Mouse (Mus musculus) limb, embryonic 13.5 days (tissue): ENCODE results near the gene Heyl. TPM values are rescaled to one million over a fixed set of nuclear protein-coding genes. Genes with fewer than 3 reads are reported as not detected.
A peak's percentile ranks its signal among the peaks of the same experiment; 100 is the strongest.

ENCODE experiments used
- ATAC-seq: fragments of 200-750 bp; cut with Nextera tagmentation; 2 replicates; pipeline ENCODE4 v1.8.0; 2017; ENCODE audit warnings: low read depth, moderate number of reproducible peaks, moderate TSS enrichment; ENCODE audit not compliant: low FRiP score
- H3K27ac ChIP-seq: fragments of 300-500 bp; sonication (generic); 2 replicates; pipeline ENCODE4 v1.5.1; 2015; ENCODE audit warnings: inconsistent platforms, mild to moderate bottlenecking, moderate library complexity
- H3K27me3 ChIP-seq: fragments of 300-500 bp; sonication (generic); 2 replicates; pipeline ENCODE4 v1.6.1; 2015; ENCODE audit warnings: mild to moderate bottlenecking, inconsistent platforms
- H3K36me3 ChIP-seq: fragments of 300-500 bp; sonication (generic); 2 replicates; pipeline ENCODE4 v1.6.1; 2015; ENCODE audit warnings: inconsistent platforms, mild to moderate bottlenecking, moderate library complexity
- H3K4me1 ChIP-seq: fragments of 300-500 bp; sonication (generic); 2 replicates; pipeline ENCODE4 v1.6.1; 2015; ENCODE audit warnings: inconsistent platforms
- H3K4me2 ChIP-seq: fragments of 300-500 bp; sonication (generic); replicated peaks from 2 replicates; pipeline ENCODE4 v1.6.1; 2015; ENCODE audit warnings: inconsistent platforms, mild to moderate bottlenecking, moderate library complexity
- H3K4me3 ChIP-seq: fragments of 300-500 bp; sonication (generic); 2 replicates; pipeline ENCODE4 v1.5.1; 2015; ENCODE audit warnings: moderate library complexity, mild to moderate bottlenecking, inconsistent platforms
- H3K9ac ChIP-seq: fragments of 300-500 bp; sonication (generic); 2 replicates; pipeline ENCODE4 v1.6.1; 2015; ENCODE audit warnings: mild to moderate bottlenecking, inconsistent platforms
- H3K9me3 ChIP-seq: fragments of 300-500 bp; sonication (generic); 2 replicates; pipeline ENCODE4 v1.6.1; 2016; ENCODE audit warnings: inconsistent platforms
- WGBS: fragments of 180-500 bp; shearing (Covaris S2); methylation state at CpG from one replicate; pipeline ENCODE4 v1.1.7; 2015; 5-methylcytosine and 5-hydroxymethylcytosine counted together
- polyA plus RNA-seq: library from polyadenylated mRNA; unstranded; fragments of >200 nt; fragmentation: Nextera tagmentation; extraction: Ambion mirVana; gene quantifications from 2 replicates; pipeline ENCODE4 v1.2.1, GENCODE M21; 2015

The Heyl gene
- 5.7 and 6.5 TPM in 2 replicates for polyA plus RNA-seq

GRCm38 (mm10) chr4:123233492-123234084 is at the start of gene Heyl:
TSS of gene Heyl (plus strand) at chr4:123233556.
- H3K4me2 ChIP-seq = peak within 1 kb of the TSS; percentile 84
- ATAC-seq = peak; percentile 65
- H3K9me3 ChIP-seq = no peaks in the 10 kb centered on the region
- 2% methylated on average over 52 of the region's 52 CpGs for WGBS
- H3K4me3 ChIP-seq = peak within 1 kb of the TSS; percentile 50
- peaks cover 80% of the 10 kb centered on the region for H3K27me3 ChIP-seq
- no peaks in the 10 kb centered on the region for H3K36me3 ChIP-seq
- peak within 1 kb of the TSS; percentile 62 for H3K9ac ChIP-seq
- no peak within 1 kb of the TSS for H3K27ac ChIP-seq
- peaks cover 44% of the 10 kb centered on the region for H3K4me1 ChIP-seq

- H3K27me3 ChIP-seq = peaks cover 84% of the 10 kb centered on the region
- H3K9ac ChIP-seq = no peak overlapping the region
- H3K4me2 ChIP-seq = no peak overlapping the region
- no peaks in the 10 kb centered on the region for H3K36me3 ChIP-seq
- no peaks in the 10 kb centered on the region for H3K9me3 ChIP-seq
- no peak overlapping the region for H3K27ac ChIP-seq
- no peak for ATAC-seq
- peaks cover 18% of the 10 kb centered on the region for H3K4me1 ChIP-seq
- H3K4me3 ChIP-seq = no peak overlapping the region
- WGBS = 46% methylated on average over 3 of the region's 3 CpGs
Measured at GRCm38 (mm10) chr4:123184816-123185215, 48.5 kb upstream of the Heyl start.

- H3K4me1 ChIP-seq = no peaks in the 10 kb centered on the region
- whole genome bisulfite sequencing = 84% methylated on average over 11 of the region's 11 CpGs
- no peaks in the 10 kb centered on the region for H3K9me3 ChIP-seq
- no peak for ATAC-seq
- no peak overlapping the region for H3K4me3 ChIP-seq
- no peak overlapping the region for H3K27ac ChIP-seq
- no peak overlapping the region for H3K9ac ChIP-seq
- H3K36me3 ChIP-seq = no peaks in the 10 kb centered on the region
- no peak overlapping the region for H3K4me2 ChIP-seq
- peaks cover 36% of the 10 kb centered on the region for H3K27me3 ChIP-seq
Measured at GRCm38 (mm10) chr4:123192336-123192735, 41.0 kb upstream of the Heyl start.

- Histone ChIP-seq H3K36me3 (no peaks in the 10 kb centered on the region), H3K27me3 (peaks cover 36% of the 10 kb centered on the region)
Measured at GRCm38 (mm10) chr4:123193791-123194190, 39.6 kb upstream of the Heyl start.

GRCm38 (mm10) chr4:123196695-123197094 is 36.7 kb upstream of the Heyl start:
- no peak overlapping the region for H3K4me3 ChIP-seq
- H3K9ac ChIP-seq = no peak overlapping the region
- H3K9me3 ChIP-seq = no peaks in the 10 kb centered on the region
- WGBS = 49% methylated on average over 6 of the region's 6 CpGs
- no peak for ATAC-seq
- no peaks in the 10 kb centered on the region for H3K36me3 ChIP-seq
- no peak overlapping the region for H3K27ac ChIP-seq
- H3K4me2 ChIP-seq = no peak overlapping the region
- H3K27me3 ChIP-seq = peaks cover 60% of the 10 kb centered on the region
- H3K4me1 ChIP-seq = peaks cover 11% of the 10 kb centered on the region

More at GRCm38 (mm10) chr4:123193791-123194190, 39.6 kb upstream of the Heyl start:
- Histone ChIP-seq H3K4me1 (no peaks in the 10 kb centered on the region), H3K4me2 (no peak overlapping the region), H3K9ac (no peak overlapping the region), H3K27ac (no peak overlapping the region), H3K4me3 (no peak overlapping the region), H3K9me3 (no peaks in the 10 kb centered on the region)
- ATAC-seq = no peak
- WGBS = 87% methylated on average over 11 of the region's 11 CpGs

DNA sequence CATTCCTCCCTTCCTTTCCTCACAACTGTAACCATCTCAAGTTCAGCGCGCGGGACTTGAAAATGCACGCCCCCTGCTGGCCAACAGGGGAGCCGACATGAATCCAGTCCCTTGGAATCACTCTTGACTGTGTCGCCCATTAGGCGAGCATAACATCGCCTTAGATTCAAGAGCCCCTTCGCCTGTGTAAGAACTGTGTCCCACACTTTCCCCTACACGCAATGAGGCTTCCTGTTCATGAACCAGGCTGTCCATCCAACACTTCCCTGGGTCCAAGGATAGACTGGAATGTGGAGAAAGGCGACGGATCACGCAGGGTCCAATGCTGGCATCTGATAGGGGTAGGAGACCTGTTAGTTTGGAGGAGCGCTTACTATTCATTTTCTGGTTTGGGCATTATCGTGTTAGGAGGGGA is 32.6 kb upstream of the Heyl start:
- no peak for ATAC-seq
- peak overlapping the region; percentile 77 for H3K4me2 ChIP-seq
- H3K36me3 ChIP-seq = no peaks in the 10 kb centered on the region
- peak overlapping the region; percentile 59; the same call in 1 of the 2 replicates for H3K9ac ChIP-seq
- no peaks in the 10 kb centered on the region for H3K9me3 ChIP-seq
- peaks cover 15% of the 10 kb centered on the region for H3K4me1 ChIP-seq
- WGBS = 3% methylated on average over 15 of the region's 15 CpGs
- peak overlapping the region; percentile 44 for H3K4me3 ChIP-seq
- H3K27me3 ChIP-seq = peaks cover 68% of the 10 kb centered on the region
- no peak overlapping the region for H3K27ac ChIP-seq

DNA sequence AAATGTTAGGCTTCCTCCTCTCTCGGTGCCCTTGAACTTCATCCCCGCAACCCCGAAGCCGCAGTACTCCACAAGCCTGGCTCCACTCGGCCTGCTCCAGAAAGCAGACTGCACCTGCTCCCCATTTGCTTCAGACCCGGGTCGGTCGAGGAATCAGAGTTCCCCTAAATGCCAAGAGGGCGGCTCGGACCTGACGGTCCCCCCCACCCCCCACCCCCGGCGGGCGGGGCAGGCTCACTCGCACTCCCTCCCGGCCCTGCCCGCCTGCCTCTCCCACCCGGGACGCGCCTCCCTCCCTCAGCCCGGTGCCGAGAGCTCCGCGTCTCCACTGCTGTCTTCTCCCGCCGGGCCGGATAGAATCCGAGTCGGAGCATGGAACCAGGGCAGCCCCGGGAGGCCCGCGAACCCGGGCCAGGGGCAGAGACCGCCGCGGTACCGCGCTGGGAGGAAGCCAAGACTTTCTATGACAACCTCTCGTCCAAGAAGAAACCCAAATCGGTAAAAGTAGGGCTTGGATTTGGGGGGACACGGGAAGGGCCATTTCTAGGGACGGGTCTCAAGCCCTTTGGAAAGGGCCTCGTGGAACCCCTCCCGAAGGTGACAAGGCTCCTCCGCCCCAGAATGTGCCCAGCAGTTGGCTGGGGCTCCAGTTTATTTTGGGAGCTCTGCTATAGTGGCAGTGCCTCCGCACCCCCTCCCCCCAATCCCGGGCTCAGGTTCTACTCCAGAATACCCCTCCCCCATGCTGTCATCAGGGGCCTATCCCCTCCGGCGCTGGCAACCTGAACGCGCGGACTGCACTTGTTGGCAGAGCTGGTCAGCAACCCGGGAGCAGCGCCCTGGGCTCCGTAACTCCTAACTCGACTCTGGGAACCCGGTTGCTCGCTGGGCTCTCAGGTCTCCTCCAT is 31.9 kb upstream of the Heyl start, which contains the start of gene Nt5c1a:
Gene Nt5c1a, plus strand, starts transcription at position 319 of the 908 bp plus-strand sequence.
- Histone ChIP-seq H3K27ac (no peak within 1 kb of the TSS), H3K4me3 (peak within 1 kb of the TSS; percentile 44), H3K36me3 (no peaks in the 10 kb centered on the region), H3K9me3 (no peaks in the 10 kb centered on the region), H3K9ac (peak within 1 kb of the TSS; percentile 59), H3K4me1 (peaks cover 15% of the 10 kb centered on the region), H3K4me2 (peak within 1 kb of the TSS; percentile 77), H3K27me3 (peaks cover 68% of the 10 kb centered on the region)
- under 1% methylated on average over 58 of the region's 58 CpGs for WGBS
- ATAC-seq = peak; percentile 37; the same call in 1 of the 2 replicates

- Histone ChIP-seq H3K9ac (no peak overlapping the region), H3K27ac (no peak overlapping the region), H3K27me3 (peaks cover 68% of the 10 kb centered on the region), H3K4me2 (peak overlapping the region; percentile 77), H3K36me3 (no peaks in the 10 kb centered on the region), H3K4me1 (peaks cover 15% of the 10 kb centered on the region), H3K9me3 (no peaks in the 10 kb centered on the region), H3K4me3 (peak overlapping the region; percentile 44)
- WGBS = 11% methylated on average over 8 of the region's 8 CpGs
- ATAC-seq = no peak
Measured at GRCm38 (mm10) chr4:123202094-123202420, 31.3 kb upstream of the Heyl start.

- Histone ChIP-seq H3K4me2 (no peak overlapping the region), H3K9ac (no peak overlapping the region), H3K4me1 (peaks cover 11% of the 10 kb centered on the region; the same call in 1 of the 2 replicates), H3K27ac (no peak overlapping the region), H3K9me3 (no peaks in the 10 kb centered on the region), H3K4me3 (no peak overlapping the region), H3K27me3 (peaks cover 34% of the 10 kb centered on the region), H3K36me3 (no peaks in the 10 kb centered on the region)
- 82% methylated on average over 5 of the region's 5 CpGs for WGBS
- no peak for ATAC-seq
Measured at GRCm38 (mm10) chr4:123207337-123207736, 26.0 kb upstream of the Heyl start.

GRCm38 (mm10) chr4:123210996-123211395 is 22.4 kb upstream of the Heyl start:
- Histone ChIP-seq H3K9ac (no peak overlapping the region), H3K4me2 (no peak overlapping the region), H3K27ac (no peak overlapping the region), H3K4me1 (peaks cover 11% of the 10 kb centered on the region; the same call in 1 of the 2 replicates), H3K4me3 (no peak overlapping the region), H3K36me3 (no peaks in the 10 kb centered on the region), H3K9me3 (no peaks in the 10 kb centered on the region), H3K27me3 (peaks cover 22% of the 10 kb centered on the region)
- no peak for ATAC-seq
- 54% methylated on average over 8 of the region's 8 CpGs for WGBS

DNA sequence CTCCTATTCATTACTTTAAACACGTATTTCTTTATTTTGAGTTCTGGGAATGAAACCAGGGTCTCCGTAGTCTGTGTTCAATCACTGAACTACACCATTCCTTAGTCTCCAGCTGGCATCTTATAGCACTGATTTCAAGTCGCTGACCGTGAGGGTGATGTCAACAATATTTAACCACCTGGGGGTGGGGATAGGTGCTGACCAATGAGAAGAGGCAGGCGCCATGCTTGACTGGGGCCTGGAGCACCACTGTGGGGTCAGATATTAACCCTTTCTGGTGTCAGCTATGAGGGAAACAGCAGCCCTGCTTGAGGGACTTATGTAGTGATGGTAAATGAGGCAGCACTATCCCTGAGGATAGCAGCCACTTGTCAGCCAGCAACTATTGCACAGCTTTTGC is 21.9 kb upstream of the Heyl start:
- H3K4me3 ChIP-seq = no peak overlapping the region
- H3K4me2 ChIP-seq = no peak overlapping the region
- H3K4me1 ChIP-seq = peaks cover 11% of the 10 kb centered on the region; the same call in 1 of the 2 replicates
- H3K9me3 ChIP-seq = no peaks in the 10 kb centered on the region
- H3K27me3 ChIP-seq = peaks cover 22% of the 10 kb centered on the region
- H3K9ac ChIP-seq = no peak overlapping the region
- 50% methylated on average over 5 of the region's 5 CpGs for WGBS
- no peaks in the 10 kb centered on the region for H3K36me3 ChIP-seq
- no peak for ATAC-seq
- H3K27ac ChIP-seq = no peak overlapping the region

- Histone ChIP-seq H3K4me1 (peaks cover 11% of the 10 kb centered on the region; the same call in 1 of the 2 replicates), H3K27me3 (peaks cover 22% of the 10 kb centered on the region), H3K4me3 (no peak overlapping the region), H3K36me3 (no peaks in the 10 kb centered on the region), H3K27ac (no peak overlapping the region), H3K9ac (no peak overlapping the region), H3K4me2 (no peak overlapping the region), H3K9me3 (no peaks in the 10 kb centered on the region)
- WGBS = 47% methylated on average over 2 of the region's 2 CpGs
- ATAC-seq = no peak
Measured at GRCm38 (mm10) chr4:123212330-123212729, 21.0 kb upstream of the Heyl start.
